Mouse (Mus musculus) adrenal gland, postnatal 14 days (tissue): ENCODE results near the gene Tnpo3. TPM values are rescaled to one million over a fixed set of nuclear protein-coding genes. Genes with fewer than 3 reads are reported as not detected.
A peak's percentile ranks its signal among the peaks of the same experiment; 100 is the strongest.

Experiments
- DNase-seq: peaks from one replicate; pipeline ENCODE4 v3.0.0; 2021; ENCODE audit warnings: mixed read lengths
- long read RNA-seq, 2 experiments: library from polyadenylated mRNA; stranded (forward); transcript quantifications; one replicate each; pipeline ENCODE4 v2.0.0; 2021
- total RNA-seq: library from RNA; stranded (reverse); gene quantifications from 2 replicates; pipeline ENCODE4 v1.2.3, GENCODE M21; 2021

Tnpo3 gene
- 52.8 and 57.2 TPM in 2 replicates for total RNA-seq
- long read RNA-seq, experiment 1, full-length matches to known transcripts = 24 of 37 reads
- long read RNA-seq, experiment 1, partial matches to known transcripts = 4 of 37 reads
- long read RNA-seq, experiment 1, other reads (novel, unspliced or antisense) = 9 of 37 reads
- long read RNA-seq, experiment 2, full-length matches to known transcripts = 18 of 31 reads
- long read RNA-seq, experiment 2, partial matches to known transcripts = 2 of 31 reads
- long read RNA-seq, experiment 2, other reads (novel, unspliced or antisense) = 11 of 31 reads

DNA sequence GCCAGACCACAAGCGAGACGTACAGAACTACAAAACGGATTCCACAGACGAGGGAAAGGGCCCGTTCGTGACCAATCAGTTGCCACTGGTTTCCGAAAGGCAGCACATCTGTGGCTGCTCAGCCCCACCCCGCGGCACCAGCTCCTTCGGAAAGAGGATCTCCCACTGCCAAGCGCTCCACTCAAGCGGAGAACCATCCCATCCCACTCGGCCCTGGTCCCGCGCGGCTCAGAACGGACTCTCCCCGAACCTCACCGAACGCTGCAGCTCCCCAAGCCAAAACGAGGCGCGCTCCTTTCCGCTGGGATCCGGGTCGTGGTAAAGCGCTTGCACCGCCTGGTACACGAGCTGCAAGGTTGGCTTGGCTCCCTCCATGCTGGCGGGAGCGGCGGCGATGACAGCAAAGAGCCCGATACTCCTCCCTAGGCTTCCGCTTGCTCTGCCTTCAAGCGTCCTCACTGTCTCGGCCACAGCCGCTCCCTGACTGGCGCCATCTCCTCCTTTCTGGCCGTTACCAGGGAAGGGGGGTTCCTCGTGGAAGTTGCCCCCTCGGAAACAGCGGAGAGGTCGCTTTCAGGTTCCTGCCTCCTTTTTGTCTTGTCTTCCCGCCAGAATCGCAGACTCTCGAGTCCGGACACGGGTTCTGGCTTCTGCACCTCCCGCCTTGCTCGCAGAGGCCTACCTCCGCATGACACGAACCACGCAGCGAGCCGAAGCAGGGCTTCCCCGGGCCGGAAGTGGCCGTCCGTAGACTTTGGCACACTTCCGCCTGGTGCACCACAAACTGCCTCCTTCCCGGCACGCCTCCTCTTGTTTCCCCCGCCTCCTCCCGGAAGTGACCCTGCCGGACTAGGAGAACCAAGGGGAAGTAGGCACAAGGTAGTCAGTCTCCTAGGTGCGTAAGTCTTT lies at the start of gene Tnpo3:
Gene Tnpo3 (minus strand): TSS at position 777 of the 909 bp plus-strand sequence.
- peak; percentile 96 for DNase-seq

DNA sequence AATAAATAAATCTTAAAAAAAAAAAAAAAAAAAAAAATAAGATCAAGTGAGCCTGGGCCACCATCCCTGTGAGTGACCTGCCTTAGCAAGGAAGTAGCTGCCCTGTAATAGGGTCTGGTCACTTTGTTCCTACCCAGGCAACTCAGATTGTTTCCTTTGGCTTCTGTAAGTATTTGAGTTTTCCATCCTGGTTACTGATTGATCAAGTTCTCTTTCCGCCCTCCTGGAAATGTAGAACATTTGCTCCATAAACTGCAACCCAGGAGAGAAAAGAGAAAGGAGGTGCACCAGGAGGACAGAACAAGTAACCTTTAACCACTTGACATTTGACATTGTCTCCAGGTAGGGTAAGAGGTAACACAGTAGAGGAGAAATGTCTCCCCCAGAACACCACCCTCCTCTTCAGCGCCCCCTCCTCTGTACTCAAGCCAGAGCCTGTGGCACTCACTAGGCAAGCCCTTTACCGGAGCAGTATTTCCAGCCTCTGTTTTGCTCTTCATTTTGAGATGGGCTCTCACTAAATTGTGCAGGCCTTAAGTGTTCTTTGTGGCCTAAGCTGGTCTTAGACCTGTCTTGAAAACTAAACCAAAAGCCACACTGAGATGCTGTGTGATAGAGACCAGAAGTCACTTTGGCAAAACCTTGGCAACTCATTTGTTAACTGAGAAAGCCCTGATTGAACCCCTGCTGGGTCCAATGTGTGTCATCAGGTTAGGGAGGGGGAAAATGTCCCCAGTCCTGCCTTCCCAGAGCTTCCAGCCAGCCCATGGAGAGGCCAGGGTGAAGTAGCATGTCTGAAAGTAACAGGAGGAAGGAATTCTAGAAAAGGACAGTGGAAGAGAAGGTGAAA lies 49.2 kb upstream of the Tnpo3 start:
- no peak for DNase-seq

DNA sequence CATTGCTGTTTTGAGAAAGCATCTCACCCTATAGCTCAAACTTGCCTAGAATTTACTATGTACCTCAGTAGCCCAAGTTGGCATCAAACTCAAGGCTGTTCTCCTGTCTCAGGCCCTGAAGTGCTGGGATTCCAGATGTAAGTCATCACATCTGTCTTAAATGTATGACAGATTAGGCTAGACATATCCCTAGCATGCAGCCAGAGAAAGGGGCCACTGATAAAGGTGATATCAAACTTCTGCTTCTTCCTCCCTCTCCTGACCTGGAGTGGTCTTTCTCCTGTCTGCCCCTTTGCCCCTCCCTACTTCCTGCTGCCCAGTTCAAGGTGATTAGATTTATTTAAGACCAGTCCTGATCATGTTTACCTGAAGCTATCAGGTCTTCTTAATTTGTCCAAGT lies 43.6 kb upstream of the Tnpo3 start:
- DNase-seq = no peak

DNA sequence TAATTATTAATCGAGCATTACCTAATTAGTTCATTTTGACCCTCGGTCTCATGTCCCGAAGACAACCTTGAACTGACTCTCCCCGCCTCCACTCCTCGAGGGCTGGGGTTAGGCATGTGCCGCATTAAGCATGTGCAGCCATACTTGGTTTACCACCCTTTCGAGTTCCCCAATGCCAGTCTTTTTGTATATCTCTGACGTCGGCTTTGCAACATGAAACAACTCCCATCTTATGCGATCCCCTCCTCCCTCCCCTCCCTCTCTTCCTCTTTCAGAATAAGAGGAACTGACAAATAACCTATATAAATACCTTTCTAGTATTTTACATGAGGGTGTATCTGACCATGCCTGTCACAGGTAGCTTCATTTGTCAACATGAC lies 40.5 kb upstream of the Tnpo3 start:
- DNase-seq = no peak

DNA sequence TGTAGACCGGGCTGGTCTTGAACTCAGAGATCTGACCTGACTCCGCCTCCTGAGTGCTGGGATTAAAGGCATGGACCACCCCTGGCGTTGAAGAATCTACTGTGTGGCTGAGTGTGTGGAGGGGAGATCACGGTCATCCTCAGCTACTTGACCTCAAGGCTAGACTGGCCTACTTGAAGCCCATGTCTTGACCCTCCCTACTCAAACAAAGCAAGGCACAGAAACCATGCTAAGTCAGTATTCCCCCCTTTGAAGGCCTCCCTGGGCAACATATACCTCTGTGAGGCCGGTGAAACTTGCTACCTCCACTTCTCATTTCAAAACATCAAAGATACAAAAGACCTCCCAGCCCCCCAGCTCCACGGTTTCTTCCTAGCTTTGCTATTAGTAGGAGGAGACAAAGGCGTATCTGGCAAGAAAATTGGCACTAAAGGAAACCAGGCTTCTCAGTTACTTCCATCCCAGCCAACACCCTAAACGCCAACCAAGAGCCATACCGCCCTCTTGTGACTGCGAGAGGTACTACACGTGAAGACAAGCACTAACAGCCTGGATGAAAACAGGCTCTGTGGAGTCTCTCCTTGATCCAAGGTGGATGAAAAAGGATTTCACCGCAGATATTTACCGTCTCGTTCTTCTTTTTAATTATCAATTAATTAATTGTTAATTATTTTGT lies 39.9 kb upstream of the Tnpo3 start:
- DNase-seq = peak; percentile 90

DNA sequence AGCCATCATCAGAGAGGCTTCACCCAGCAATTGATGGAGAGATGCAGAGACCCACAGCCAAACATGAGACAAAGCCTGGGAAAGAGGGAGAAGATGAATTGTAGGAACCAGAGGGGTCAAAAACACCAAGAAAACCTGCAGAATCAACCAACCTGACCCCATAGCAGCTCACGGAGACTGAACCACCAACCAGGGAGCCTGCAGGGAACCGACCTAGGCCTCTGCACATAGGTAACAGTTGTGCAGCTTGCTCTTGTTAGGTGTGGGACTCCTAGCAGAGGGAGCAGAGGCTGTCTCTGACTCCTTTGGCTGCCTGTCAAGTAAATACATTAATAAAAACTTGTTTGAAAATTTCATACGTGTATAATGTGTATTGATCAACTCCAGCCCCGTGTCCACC lies 32.1 kb upstream of the Tnpo3 start:
- no peak for DNase-seq

DNA sequence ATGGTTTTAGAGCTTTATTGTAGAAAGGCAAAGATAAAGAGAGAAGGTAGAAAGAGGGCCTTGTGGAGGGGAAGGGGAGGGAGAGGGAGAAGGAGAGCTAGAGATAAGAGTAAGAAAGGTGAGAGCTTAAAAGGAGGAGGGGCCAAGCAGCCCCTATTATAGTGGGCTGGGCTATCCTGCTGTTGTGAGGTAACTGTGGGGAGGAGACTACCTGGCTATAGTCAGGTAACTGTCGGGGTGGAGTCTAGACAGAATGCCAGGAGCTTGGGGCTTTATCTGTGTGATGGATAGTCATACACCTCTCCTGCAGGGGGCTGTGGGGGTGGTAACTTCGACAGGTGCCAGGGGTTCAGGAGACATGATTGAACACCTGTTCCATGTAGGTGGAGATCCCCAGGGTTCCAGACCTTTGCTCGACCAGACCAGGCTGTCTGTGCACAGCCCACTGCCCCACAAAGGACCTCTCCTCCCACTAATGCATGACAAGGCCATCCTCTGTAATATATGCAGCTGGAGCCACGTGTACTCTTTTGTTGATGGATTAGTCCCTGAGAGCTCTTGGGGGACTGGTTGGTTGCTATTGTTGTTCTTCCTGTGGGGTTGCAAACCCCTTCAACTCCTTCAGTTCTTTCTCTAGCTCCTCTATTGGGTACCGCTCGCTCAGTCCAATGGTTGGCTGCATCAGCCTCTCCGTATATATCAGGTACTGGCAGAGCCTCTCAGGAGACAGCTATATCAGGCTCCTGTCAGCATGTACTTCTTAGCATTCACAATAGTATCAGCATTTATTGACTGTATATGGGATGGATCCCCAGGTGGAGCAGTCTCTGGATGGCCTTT lies 30.1 kb upstream of the Tnpo3 start:
- no peak for DNase-seq

DNA sequence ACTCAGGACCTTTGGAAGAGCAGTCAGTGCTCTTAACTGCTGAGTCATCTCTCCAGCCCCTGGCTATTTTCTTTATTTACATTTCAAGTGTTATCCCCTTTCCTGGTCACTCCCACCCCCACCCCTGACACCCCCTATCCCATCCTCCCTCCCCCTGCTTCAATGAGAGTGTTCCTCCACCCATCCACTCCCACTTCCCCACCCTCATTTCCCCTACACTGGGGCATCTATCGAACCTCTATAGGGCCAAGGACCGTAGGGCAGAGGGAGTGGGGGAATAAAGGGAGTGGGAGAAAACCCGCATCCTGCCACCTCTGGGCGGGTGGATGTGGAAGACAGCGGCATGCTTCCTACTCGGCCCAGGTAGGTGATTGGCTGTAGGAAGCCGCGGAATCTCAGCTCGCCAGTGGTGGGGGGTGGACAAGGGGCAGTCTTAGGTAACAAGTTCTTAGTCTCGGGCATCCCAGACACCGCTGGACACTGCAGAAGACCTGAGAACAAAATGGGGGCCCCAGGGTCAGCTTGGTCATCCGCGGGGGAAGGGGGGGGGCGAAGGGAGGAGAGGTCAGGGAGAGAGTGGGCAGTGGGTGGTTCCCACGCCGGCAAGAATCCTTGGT lies 29.3 kb upstream of the Tnpo3 start:
- DNase-seq = no peak

DNA sequence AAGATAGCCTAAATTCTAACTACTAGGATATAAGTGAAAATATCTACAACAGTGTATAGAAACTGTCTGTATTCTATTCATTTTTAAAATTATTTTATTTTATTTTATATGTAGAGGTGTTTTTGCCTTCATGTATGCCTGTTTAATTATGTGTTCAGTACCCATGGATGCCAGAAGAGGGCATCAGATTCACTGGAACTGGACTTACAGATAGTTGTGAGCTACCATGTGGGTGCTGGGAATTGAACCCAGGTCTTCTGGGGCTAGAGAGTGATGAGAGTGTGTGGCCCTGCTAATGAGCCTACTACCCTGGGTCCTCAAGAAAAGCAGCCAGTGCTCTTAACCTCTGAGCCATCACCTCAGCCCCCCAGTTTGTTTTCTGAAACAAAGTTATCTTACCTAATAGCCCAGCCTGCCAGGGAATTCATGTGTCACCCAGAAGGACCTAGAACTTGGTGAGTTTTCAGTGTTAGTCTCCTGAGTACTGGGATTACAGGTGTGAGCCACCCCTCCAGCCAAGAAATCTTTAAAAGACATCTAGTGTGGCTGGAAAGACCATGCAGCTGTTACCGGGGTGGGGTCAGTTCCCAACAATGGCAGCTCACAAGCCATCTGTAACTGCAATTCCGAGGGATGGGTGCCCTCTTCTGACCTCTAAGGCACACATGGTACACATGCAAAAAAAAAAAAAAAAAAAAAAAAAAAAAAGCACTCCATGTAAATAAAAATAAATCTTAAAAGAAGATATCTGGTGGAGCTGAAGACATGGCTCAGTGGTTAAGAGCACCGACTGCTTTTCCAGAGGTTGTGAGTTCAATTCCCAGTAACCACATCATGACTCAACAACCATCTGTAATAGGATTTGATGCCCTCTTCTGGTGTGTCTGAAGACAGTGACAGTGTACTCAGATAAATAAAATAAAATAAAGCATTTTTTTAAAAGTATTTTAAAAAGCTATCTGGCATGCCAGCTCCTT lies 28.0 kb upstream of the Tnpo3 start:
- DNase-seq = no peak

DNA sequence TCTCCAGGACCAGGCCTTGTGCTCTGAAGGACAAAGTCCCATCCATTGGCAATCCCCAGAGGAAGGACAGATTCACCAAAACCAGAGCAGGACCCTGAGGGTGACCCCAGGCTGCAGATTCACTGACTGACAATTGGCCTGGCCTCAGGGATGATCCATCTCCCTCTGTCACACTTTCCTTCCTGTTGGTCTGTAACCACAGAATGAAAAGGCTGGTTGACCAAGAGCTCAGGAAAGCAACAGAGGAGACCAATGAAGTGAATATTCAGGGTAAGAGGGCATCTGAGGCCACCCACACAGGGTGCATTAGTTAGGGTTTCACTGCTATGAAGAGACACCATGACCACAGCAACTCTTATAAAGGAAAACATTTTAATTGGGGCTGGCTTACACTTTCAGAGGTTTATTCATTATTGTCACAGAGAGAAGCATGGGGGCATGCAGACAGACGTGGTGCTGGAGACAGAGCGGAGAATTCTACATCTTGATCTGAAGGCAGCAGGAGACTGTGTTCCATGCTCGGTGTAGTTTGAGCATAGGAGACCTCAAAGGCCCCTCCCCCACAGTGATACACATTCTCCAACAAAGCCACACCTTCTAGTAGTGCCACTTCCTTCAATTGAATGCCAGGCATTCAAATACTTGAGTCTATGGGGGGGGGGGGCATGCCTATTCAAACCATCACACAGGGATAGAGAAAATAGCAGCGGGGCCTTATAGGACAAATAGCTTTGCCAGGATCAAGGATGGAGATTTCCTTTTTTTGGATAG lies 26.8 kb upstream of the Tnpo3 start:
- no peak for DNase-seq

DNA sequence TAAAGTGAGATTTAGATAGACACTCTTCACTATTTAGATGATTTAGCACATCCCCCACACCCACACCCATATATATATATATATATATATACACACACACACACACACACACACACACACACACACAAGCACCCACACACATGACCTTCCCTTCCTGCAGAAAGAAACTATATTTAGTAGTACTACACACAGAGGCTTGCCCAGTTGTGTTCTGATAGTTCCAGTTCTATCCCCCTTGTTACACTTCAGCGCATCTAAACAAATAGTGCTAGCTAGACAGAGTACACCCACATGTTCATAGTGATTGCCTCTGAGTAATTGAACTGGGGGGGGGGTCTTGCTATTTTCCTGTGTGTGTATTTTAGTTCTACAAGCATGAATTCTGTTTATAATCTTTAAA lies 24.9 kb upstream of the Tnpo3 start:
- no peak for DNase-seq

DNA sequence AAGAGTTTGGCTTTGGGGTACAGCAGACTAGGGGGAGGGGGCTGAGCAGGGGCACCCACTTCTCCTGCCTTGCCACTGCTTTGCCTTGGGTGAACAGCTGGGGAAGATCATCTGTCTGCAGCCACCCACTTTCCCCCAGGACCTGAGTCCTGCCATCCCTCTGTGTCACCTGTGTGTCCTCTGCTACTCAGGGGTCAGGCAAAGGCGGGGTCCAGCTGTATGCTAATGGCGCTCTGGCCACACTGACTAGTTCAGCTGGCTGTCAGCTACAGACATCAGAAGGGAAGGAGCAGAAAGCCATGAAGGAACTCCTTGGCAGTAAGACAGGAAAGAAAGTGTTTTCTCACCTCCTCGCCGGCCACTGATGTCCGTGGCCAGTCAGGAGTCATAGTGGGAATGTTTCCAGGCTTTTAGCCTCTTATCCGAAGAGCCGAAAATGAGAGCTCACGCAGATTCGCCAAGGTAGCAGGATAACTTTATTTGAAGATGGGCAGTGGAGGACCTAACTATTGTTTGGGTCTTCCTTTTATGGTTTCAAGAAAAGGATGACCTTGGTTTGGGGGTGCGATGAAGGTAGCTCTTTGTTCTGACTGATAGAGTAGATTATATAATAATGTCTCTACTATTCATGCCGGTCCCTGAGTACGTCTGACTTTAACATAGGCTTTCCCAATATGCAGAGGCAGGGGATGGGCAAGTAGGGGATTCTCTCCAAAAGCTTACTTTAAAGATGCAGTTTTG lies 23.0 kb upstream of the Tnpo3 start:
- no peak for DNase-seq

DNA sequence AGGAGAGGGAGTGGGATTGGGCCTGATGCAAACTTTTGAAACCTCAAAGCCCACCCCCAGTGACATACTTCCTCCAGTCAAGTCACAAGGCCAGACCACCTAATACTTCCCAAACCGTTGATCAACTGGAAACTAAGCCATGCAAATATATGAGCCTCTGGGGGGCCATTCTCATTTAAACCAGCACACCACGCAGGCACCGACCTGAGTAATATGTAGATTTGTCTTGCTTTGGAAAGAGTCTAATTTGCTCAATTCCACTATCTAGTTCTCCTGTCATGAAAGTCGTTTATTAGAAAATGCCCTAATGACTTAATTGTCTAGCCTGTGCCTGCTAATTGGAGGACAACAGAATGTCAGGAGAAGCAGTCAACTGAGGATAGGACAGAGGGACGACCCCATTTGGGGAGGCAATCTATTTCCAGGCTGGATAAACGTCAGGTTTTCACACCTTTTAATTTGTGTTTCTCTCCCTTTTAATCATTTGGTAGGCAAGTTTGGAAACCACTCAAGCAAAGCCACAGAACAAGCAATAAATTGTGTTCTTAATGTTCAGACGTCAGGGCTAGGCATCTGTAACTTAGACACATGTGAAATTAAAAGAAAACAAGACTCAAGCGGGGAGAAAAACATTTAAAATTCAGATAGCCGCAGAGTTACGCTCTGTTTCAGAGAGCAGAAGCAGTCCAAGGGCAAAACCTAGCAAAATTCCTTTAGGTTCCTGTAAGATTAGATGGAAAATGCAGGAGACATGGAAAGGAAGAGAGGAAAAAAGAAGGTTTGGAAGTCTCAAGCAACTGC lies 22.3 kb upstream of the Tnpo3 start:
- no peak for DNase-seq

DNA sequence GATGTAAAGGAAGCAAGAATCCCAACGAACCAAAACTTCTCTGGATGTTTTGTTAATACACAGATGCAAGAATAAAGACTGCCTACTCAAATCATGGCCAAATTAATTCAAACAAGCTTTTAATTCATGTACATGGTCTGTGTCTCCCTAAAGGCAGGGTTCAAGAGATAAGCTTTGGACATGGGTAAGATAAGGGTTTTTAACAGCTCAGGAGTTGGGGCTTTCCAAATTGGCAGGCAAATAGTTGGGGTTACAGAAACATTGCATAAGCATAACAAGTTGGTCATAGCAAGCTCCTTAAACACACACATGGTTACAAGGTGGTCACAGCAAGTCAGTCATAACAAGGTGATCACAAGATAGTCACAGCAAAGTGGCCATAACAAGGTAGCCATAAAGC lies 20.5 kb upstream of the Tnpo3 start:
- no peak for DNase-seq

DNA sequence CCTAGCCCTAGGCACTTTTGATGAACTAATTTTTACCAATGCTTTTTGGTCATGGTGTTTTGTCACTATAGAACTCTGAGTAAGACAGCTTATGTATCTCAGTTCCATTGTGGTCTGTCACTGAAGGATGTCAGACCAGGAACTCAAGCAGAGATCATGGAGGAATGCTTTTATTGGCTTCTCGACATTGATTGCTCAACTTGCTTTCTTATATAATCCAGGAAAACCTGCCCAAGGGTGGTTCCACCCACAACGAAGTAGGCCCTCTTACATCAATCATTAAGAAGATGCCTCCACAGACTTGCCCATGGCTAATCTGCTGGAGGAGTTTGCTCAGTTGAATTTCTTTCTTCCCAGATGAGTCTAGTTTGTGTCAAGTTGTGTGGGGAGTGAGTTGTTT lies 18.1 kb upstream of the Tnpo3 start:
- DNase-seq = no peak

DNA sequence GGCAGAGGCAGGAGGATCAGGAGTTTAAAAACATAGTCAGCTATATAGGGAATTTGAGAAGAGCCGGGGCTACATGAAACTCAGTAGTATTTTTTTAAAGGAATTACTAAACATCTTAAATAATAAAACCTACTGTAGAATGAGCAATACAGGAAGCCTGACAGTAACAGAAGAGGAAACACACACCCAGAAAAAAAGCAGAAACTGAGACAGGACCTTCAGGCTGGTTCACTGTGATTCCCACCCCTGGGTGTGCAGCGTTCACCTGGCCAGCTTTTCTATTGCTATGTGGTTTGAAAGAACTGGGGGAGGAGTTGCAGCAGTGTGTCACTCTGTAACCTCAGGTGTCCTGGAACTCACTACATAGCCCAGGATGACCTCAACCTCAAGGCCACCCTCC lies 14.2 kb upstream of the Tnpo3 start:
- no peak for DNase-seq

DNA sequence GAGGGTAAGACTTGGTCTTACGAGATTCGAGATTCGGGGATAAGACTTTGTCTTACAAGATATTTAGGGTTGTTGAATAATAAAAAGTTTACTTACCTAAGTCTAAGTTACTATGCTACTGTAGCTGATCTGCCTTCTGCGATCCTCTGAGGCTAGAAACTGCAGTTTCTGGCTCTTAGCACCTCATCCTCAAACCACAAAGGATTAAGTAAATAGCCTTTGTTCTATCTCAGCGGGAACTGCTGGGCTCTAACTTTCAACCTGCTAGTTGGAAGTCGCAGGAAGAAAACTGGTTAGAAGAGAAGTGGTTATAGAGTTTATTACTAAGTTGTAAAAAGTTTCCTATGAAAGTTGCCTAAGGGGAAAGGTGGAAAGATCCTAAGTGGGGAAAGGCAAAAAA lies 12.6 kb upstream of the Tnpo3 start:
- DNase-seq = no peak
